Mouse (Mus musculus) embryonic fibroblast, embryonic 13.5 days (primary cell): ENCODE data around the gene Ddx31.

Experiments
- CTCF ChIP-seq: IDR thresholded peaks from 2 replicates; pipeline ENCODE4 v1.5.1; 2011; ENCODE audit warnings: mild to moderate bottlenecking, control low read depth, low read length, moderate library complexity, borderline replicate concordance; ENCODE audit not compliant: insufficient read depth
- POLR2A ChIP-seq: IDR thresholded peaks from 2 replicates; pipeline ENCODE4 v1.6.1; 2011; ENCODE audit warnings: low read depth, mild to moderate bottlenecking, control low read depth, low read length, moderate library complexity

DNA sequence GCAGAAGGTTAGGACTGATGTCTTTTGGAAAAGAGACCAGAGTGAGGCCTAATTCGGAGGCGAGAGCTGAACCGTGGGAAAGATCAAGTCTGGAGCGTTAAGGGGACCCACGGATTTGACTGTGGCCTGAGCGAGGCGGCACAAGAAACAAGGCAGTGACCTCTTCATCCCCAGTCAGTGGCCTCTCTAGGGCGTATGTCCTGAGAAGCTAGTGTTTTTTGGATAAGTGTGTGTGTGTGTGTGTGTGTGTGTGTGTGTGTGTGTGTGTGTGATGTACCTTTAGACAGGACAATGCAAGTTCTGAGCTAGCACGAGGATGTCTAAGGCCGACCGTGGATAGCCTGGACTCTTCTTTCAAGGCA lies 76.9 kb downstream of the Ddx31 start:
- TF ChIP-seq POLR2A (no peak), CTCF (no peak)
